Mouse (Mus musculus) spleen, postnatal 10 days (tissue): Measurements from ENCODE around the gene Slc4a1ap.
A peak's percentile ranks its signal among the peaks of the same experiment; 100 is the strongest.
"Not testable (repeated sequence)": the region's sequence is repeated elsewhere in the genome, so short reads cannot be mapped to it uniquely, and the experiment has no call there.

Experiments
- DNase-seq, 2 experiments: peaks; one replicate each; pipeline ENCODE4 v3.0.0; 2021 to 2022; ENCODE audit warnings: low spot score in 2 of 2

Gene Slc4a1ap

DNA sequence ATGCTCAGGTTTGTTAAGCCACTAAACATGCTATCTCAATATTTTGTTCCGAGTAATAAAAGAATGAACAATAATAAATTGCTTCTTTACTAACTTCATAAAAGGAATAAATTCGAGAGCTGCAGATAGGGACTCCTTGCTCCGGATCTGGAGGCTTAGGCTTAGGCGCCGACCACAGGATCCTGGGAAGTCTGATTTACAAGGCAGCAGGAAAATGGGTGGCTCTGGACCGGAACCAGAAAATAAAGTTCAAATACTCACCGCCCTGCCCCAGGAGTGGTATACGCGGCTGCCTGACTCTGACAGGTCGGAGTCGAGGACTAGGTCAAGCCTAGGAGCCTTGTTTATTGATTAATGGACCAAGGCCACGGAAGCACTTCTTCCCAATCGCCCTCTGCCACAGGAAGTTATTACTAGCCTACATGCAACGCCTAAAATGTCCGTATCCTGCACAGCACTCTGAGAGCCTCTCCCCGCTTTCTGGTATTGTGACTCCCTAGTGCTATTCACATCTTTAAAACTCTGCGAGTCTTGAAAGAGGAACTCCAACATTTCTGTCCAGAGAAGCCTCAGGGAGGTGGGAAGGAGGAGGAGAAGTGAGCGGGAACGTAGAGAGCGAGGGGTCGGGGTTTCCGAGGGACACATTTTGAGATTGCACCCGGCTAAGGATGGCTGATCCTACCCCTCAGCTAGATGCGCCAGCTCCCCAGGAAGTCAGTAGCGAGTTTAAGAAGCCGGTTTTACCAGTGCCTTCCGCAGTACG is at the start of gene Slc4a1ap:
Gene Slc4a1ap (plus strand): TSS at position 642 of the 763 bp plus-strand sequence.
- peak; percentile 83 to 87 for DNase-seq

DNA sequence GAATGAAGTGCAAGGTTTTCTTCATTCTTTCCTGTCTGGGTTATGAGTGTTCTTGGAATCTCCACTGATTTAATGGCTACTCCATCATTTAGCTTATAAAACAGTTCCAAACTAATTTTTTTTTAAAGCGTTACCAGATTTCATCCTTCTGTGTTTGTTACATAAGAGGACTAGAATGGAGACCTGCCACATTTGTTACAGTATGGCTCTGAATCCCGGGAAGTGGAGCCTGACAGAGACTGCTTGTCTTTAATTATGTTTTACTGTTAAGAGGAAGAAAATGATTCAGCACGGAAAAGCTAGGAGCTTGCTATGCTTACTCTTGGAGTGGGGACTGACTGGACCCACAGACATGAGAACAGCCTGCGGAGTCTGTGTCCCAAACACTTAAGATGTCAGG is 46.3 kb upstream of the Slc4a1ap start:
- no peak for DNase-seq

DNA sequence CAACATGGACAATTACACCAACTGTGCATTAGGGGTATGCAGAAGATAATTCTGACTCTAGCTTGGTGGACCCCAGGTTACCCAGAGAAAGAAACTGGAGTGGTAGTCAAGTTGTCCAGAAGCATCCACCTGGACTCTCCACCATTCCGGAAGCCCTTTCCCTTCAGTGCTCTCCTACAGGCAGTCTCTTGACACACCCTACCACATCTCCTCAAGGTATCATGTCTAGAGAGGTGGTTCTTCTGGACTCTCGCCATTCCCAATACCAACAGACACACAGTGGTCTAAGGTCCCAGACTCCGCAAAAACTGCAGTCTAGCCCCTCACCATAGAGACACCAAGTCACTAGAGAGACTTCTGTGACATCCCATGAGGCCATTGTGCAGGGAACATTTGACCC is 41.4 kb upstream of the Slc4a1ap start, which contains the start of gene 4930548H24Rik:
Gene 4930548H24Rik (plus strand): TSS at position 301 of the 400 bp plus-strand sequence.
- no peak for DNase-seq

DNA sequence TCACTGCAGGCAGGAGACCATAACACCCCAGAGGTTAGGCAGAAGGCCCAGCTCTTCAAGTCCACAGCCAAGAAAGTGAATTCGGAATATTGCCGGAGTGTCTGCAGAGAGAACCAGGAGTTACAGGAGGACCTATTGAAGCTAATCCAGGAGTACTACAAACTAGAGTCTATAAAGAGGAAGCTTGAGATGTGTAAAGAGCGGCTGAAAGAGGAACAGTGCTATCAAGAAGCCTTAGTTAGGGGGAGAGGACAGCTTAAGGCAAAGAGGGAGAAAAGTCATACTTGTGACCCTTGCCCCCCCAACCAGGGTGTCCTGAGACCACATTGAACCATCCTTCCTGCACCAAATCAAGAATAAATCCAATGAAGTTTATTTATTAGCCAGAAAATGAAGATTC is 38.9 kb upstream of the Slc4a1ap start:
- DNase-seq, result no peak

DNA sequence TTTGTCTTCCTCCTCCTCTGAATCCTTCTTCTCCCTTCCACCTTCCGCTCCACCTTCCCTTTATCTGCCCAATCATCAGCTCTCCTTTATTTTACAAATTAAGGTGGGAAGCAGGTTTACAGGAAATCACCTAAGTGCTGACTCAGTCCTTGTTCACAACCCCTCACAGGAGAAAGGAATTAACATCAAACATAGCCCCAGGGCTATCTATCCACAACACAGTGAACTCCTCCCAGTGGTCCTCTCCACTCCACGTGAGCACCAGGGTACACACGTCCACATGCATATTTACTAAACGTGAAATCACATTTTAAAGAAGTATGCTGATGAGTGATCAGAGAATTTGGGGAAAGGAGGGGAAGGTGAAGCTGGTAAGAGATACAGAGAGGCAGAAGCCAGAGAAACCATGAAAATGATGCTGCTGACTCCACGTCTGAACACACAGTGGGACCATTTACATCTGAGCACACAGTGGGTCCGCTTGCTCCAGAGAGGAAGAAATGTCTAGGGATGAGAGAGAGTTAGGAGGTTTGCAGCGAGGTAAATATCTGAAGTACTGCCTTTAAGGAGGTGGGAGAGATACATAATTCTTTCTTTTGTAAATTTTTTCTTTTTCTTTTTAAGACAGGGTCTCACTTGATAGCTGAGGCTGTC is 37.6 kb upstream of the Slc4a1ap start:
- no peak for DNase-seq

DNA sequence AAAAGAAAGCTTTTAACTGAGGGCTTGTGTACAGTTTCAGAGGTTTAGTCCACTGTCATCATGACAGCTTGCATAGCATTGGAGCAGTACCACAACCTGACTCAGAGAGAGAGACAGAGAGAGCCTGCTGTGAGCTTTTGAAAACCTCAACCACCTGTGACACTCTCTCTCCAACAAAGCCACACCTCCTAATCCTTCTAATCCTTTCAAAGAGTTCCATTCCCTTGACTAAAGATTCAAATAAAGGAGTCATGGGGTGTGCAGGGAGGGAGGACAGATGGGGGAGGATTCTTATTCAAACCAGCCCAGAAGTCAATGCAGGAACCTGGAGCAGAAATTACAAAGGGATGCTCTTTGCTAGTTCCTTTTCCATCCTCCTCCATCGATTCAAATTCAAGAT is 34.8 kb upstream of the Slc4a1ap start:
- DNase-seq, result no peak

DNA sequence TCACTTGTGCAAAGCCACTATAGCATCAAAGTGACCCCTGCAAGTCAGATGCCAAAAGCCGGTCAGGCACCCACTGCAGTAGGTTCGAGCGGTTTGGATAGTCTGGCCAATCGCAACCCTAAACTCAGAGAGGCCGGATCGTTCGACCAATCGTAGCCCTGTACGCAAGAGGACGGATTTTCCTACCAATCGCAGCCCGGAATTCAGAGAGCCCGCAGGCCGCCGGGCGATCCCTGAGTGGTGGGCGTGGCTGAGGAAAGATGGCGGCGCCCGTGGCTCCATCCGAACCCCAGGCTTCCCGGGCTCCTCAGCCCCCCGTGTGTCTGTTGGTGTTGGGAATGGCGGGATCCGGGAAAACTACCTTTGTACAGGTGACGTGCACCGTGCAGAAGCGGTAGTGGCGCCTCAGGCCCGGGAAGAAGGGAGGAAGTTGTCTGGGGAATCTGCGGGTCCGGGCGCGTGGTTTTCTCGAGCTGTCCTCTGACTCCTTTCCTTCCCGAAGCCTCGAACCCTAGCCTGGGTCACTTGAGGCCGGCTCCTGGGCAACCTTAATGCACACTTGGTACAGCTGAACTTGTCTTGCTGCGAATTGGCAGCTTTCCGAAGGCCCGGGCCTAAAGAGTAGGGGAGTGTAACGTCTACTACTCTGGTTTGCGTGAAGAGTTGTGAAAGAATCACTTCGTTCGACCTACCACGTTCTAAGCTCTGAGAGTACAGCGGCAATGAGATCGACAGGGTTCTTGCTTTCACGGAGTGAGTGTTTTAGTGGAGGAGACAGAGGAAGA is 32.1 kb upstream of the Slc4a1ap start, which contains the start of gene Gpn1:
Gene Gpn1 (plus strand): TSS at position 229 of the 785 bp plus-strand sequence.
- DNase-seq, result peak; percentile 70 to 91

DNA sequence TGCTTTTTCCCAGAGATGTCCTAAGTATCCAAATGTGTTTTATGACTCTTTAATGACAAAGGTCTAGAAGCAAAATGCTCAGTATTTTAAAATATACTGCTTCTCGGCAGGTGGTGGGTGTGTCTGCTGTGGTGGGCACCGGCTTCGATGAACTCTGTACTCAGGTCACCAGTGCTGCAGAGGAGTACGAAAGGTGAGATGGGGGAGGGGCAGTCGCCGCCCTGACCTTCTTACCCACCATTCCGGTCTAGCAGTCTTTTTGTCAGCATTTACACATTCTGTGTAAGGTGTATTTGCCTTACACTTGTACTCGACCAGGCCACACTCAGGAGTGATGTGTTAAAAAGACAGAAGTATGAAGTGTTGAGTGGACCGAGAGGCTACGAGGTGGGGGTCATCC is 22.0 kb upstream of the Slc4a1ap start:
- no peak for DNase-seq

DNA sequence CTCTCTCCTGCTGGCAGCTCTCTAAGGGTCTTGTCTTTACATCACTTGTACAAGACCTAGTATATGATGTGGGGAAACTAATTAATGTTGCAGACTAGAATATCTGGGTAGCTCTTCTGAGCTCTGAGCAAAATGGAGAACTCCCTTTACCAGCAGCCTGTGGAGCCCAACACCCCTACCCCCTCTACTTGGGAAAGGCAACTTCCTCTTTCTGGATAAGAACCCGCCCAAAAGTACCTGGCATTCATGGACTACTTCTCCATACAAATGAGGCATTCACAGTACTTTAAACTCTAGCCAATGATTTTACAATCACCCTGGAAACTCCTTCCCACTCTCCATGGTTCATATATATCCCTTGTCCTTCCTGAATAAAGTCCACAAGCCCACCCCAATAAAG is 14.3 kb upstream of the Slc4a1ap start:
- no peak for DNase-seq

DNA sequence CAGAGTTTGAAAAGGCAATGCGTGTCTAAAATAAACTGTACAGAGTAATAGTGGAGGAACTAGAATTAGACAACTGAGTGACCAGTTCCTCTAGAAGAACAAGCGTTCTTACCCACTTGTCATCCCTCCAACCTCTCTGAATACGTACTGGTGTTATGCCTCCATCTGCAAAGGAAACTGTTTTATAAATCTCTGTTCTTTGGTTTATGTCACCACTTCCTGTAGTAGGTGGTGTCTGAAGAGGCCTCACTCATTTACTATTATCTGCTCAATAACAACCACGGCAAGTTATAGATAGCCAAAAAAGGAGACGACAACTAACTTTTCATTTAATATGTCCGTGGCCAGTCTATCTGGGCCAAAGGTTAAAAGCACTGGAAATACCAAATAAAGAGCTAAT is 6.2 kb upstream of the Slc4a1ap start:
- no peak for DNase-seq

DNA sequence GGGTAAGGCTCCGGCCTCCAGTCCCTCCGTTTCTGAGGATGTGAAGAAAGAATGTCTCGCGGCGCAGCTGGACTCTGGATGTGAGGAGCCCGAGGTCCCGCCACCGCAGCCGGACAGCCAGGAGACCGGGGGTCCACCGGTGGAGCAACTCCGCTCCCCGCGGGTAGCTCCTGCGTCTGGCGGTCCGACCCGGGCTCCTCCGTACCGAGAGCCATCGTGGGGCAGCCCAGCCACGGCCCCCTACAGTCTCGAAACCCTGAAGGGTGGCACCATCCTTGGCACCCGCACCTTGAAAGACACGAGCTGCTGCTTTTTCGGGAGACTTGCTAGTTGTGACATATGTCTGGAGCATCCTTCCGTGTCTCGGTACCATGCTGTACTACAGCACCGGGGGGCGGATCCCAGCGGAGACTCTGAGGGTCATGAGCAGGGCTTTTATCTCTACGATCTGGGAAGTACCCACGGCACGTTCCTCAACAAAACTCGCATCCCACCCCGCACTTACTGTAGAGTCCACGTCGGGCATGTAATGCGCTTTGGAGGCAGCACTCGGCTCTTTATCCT is 404 bp downstream of the Slc4a1ap start:
- DNase-seq, result no peak

DNA sequence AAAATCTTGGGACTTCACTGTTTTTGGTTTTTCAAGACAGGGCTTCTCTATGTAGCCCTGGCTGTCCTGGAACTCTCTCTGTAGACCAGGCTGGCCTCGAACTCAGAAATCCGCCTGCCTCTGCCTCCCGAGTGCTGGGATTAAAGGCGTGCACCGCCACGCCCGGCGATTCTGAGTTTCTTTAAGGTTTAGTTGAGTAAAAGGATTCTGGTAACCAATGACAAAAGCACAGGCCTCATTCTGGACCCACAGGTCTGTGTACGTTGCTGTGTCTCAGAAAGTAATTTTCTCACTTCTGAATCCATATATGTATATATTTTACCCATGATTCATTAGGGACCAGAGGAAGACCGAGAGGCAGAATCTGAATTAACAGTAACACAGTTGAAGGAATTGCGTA is 912 bp downstream of the Slc4a1ap start, which contains the start of gene Supt7l:
Gene Supt7l (minus strand): TSS at position 101 of the 400 bp plus-strand sequence.
- not testable (repeated sequence) for DNase-seq

DNA sequence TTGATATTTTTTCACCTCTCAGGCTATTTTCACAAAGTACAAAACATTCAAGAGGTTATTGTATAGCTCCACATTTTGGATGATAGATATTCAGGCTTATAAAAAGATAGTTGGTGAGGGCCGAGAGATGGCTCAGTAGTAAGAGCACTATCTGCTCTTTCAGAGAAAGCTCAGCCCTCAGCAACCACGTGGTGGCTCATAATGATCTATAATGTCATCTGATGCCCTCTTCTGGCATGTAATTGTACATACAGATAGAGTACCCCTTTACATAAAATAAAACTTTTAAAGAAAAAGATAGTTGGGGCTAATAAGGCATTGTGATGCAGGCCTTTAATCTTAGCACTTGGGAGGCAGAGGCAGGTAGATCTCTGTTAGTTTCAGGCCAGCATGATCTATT is 1.8 kb downstream of the Slc4a1ap start:
- DNase-seq, result no peak

DNA sequence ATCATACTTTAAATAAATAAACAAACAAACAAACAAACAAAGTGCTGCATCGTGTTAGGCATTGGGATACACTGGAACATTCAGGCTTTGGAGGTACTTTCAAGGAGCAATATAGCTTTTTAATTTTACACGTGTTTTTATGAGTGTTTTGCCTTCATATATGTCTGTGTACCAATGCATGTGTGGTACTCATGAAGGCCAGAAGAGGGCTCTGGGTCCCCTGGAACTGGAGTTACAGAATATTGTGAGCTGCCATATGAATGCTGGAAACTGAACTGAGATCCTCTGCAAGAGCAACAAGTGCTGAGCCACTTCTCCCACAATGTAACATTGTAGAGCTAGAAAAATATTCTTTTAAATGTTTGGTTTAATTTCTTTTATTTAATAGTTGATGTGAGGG is 8.4 kb downstream of the Slc4a1ap start:
- no peak for DNase-seq

DNA sequence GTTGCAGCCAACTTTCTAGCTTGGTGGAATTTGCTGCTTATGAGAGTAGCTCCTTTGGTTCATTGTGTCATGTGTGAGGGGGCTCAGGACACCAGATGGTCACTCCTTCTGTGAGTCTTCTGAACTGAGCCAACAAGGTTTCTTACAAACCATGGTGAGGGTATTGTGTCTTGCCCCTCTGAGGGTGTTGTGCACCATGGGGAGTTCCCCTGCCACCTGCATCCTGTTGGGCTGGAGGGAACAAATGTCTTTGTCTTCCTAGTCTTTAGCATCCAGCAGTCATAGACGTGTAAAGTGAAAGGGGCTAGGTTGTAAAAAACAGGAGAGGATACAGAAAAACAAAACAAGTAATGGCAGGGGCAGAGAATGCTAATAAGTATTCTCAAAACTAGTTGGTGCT is 32.6 kb downstream of the Slc4a1ap start:
- DNase-seq, result no peak

DNA sequence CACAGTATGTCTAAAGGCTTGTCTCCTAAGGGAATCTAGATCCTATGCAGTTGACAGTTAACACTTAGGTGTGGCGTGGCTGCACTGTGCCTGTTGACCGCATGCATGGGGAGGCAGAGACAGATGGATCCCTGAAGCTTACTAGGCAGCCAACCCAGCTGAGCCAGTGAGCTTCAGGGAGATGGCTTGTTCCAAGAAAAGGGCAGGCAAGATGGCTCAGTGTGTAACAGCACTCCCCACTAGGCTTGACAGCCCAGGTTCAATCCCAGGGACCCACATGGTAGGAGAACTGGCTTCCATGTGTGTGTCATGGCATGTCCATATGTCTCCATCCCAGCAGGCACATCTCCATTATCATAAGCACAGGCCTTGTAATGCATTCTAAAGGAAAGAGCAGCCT is 33.6 kb downstream of the Slc4a1ap start:
- DNase-seq, result no peak

DNA sequence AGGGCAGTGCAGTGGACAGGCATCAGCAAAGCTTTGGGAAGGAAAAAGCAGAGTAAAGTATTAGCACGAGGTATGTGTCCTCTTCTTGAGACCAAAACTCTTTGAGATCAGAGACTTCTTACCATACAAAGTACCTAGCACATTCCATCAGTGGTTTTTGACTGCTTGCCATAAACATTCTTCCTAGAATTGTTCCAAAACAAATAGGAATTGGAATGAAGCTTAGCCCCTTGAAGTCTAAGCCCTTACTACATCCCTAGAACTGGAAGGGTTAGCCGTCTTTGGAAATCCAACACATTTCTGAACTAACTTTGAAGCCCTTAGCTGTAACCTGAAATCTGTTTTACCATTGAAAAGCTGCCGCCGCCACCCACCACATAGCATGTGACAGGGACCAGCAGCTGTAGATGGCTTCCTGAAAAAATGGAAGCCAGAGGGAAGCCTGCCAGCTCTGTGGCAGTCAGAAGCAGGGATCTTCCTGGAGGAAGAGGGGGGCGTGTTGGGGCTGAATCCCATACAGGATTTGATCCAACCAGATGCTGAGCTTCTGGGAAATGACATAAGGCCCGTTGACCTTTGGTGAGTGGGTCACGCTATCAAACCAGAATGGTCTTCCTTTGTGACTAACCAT is 35.4 kb downstream of the Slc4a1ap start:
- DNase-seq, result peak in 1 of 2 experiments; percentile 19

DNA sequence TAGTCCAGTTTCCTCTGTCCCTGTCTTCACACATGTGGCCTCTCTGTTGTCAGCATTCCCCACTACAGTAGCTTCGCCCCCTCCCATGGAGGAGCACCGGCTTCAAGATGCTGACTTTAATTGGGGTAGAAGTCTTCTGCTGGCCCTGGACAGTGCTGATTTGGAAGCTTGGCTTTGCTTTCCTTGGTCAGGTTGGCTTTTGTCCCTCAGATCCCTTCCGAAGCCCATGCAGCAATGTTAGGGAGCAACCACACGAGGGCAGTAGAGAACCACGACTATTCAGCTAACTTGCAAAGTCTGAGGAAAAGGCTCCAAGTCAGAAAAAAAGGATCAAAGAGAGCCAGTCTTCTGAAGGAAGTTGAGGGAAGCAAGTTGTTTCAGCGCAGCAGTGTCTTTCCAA is 36.7 kb downstream of the Slc4a1ap start:
- DNase-seq, result peak; percentile 38 to 73

DNA sequence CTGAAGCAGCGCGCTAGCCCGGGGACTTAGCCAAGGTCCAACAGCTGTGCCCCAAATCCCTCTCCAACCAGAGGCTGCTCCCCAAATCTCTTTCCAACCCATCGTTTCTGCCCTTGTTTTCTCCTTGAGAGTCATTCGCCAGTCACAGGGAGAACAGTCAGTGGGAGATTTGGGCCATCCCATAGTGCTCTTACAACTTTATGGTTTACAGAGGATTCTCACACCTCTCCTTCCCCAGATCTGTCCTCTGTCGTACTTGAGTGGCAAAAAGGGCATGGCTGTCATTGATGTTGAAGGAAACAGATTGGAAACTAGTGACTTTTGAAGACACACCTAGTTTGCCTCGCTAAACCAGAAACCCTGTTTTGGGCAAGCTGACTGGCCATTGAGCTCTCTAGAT is 37.1 kb downstream of the Slc4a1ap start:
- DNase-seq, result no peak

DNA sequence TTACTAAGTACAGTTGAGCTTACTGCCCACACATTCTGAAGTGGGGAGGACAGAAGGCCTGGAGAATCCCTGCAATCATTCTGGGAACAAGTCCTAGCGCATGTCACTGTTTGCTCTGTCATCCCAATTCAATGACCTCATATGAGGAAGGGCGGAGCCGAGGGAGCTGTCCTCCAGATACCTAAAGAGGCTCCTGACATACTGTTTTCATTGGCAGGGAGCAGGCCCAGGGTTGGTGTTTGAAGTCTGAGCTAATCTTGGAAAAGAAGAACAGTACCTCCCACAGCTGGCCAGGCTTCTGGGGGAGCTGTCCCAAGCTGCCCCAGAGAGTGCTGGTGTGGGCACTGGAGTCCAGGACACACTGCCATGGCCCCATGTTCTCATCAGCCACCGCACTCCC is 38.2 kb downstream of the Slc4a1ap start:
- DNase-seq, result no peak

DNA sequence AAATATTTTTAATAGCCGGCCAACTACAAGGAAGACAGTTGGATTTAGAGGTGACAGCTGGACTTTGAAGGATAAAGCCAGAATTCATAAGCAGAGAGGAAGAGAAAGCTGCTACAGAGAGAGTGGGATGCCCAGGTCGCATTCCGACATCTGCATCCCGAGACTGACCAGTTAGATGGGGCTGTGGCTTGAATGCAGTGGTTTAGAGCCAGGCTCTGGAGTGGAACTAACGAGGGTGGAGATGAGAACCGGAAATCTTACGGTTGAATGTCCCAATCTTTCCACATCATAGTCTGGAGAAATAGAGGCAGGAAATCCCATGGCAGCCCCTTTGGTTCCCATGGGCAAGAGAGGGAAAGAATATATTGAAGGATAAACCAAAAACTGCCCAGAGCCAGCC is 39.2 kb downstream of the Slc4a1ap start:
- no peak for DNase-seq

DNA sequence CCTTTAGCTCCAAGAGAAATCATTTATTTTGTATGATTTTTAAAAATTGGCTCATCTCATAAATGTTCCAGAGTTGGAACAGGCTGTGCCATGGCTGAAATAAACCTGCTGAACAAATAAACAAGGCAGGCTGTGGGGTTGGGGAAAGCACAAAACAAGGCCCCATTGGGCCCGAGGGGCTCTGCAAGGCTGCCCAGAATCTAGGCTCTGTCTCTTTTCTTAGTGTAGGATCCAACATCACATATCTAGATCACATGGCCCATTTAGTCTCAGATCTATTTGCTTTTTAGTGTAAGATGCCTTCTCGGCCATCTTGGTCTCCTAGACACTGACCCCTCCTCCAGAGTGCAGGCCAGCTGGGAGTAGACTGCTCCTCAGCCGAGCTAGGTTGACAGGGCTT is 39.7 kb downstream of the Slc4a1ap start:
- no peak for DNase-seq
